Mouse (Mus musculus) olfactory bulb, adult 2 months (tissue): Measurements from ENCODE around the gene Mad2l1bp.

Source experiments
- CTCF ChIP-seq: fragments of 200-500 bp; IDR thresholded peaks from 2 replicates; pipeline ENCODE4 v1.5.1; 2012; ENCODE audit warnings: low read depth, mild to moderate bottlenecking, low read length, moderate library complexity; ENCODE audit not compliant: insufficient read depth
- POLR2A ChIP-seq: fragments of 200-500 bp; IDR thresholded peaks from 2 replicates; pipeline ENCODE4 v1.6.1; 2012; ENCODE audit warnings: mild to moderate bottlenecking, low read depth, low read length, moderate library complexity; ENCODE audit not compliant: insufficient read depth

- no peak for TF ChIP-seq POLR2A
- no peak for TF ChIP-seq CTCF
Observed at GRCm38 (mm10) chr17:46104487-46104886, 48.9 kb downstream of the Mad2l1bp start.
